Mouse (Mus musculus): Measurements from ENCODE around the gene Nup210. TPM values are rescaled to one million over a fixed set of nuclear protein-coding genes. Genes with fewer than 3 reads are reported as not detected.

Nup210 gene
- polyA plus RNA-seq, 1 experiment from 2014 or later, result 13.1 TPM

DNA sequence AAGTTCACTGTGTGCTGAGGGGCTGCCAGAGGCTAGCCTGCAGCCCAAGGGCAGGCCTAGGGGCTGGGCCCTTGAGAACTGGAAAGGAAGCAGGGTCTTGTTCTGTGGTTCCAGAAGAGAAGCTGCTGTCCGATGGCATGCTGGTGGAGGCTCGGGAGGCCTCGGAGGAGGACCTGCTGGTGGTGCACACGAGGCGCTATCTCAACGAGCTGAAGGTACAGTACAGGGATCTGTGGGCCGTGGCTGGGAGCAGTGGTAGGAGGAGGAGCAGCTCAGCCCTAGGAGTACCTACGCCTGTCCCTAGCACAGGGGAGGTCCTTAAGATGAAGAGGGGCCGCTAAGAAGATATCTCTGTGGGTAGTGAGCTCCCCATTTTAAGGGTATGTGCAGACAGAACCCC lies 42.4 kb upstream of the Nup210 start:
- no peak overlapping the region for H3K9ac ChIP-seq (replicated peaks; ENCODE audit: low read depth, low read length)
- H3K27me3 ChIP-seq (ENCODE audit: control insufficient read depth, insufficient read depth, low read length), result no peaks in the 10 kb centered on the region
- no peak overlapping the region for H3K4me3 ChIP-seq (ENCODE audit: low read depth, low read length)
- WGBS, result 78% methylated on average over 9 of the region's 9 CpGs
- H3K4me1 ChIP-seq (ENCODE audit: control insufficient read depth, insufficient read depth, low read length), result peaks cover 12% of the 10 kb centered on the region; the same call in 1 of the 2 replicates
- no peak overlapping the region for H3K27ac ChIP-seq (ENCODE audit: low read length)
- H3K9me3 ChIP-seq (ENCODE audit: control insufficient read depth, low read depth, low read length), result no peaks in the 10 kb centered on the region
- no peak for ATAC-seq (ENCODE audit: insufficient number of reproducible peaks, insufficient read depth, low FRiP score, low read depth)
- no peak overlapping the region for H3K4me2 ChIP-seq (replicated peaks; ENCODE audit: low read depth, low read length)
- no peaks in the 10 kb centered on the region for H3K36me3 ChIP-seq (ENCODE audit: control insufficient read depth, insufficient read depth, low read length)

DNA sequence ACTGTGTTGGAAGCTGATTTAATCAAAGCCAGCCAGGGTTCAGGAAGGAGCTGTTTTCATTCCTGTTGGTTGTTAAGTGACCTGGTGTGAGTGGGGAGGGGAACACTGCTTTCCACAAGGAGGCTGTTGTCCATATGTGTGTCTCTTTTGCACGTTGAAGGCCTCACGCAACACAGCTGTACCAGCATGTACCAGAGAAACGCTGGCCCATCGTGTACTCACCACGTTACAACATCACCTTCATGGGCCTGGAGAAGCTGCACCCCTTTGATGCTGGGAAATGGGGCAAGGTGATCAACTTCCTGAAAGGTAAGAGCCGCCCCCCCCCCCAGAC lies 40.6 kb upstream of the Nup210 start:
- peak overlapping the region; percentile 35; the same call in 1 of the 2 replicates for H3K27ac ChIP-seq (ENCODE audit: low read length)
- peak overlapping the region; percentile 54 for H3K4me3 ChIP-seq (ENCODE audit: low read depth, low read length)
- no peaks in the 10 kb centered on the region for H3K27me3 ChIP-seq (ENCODE audit: control insufficient read depth, insufficient read depth, low read length)
- WGBS, result 31% methylated on average over 6 of the region's 6 CpGs
- H3K4me1 ChIP-seq (ENCODE audit: control insufficient read depth, insufficient read depth, low read length), result peaks cover 12% of the 10 kb centered on the region; the same call in 1 of the 2 replicates
- no peaks in the 10 kb centered on the region for H3K36me3 ChIP-seq (ENCODE audit: control insufficient read depth, insufficient read depth, low read length)
- peak overlapping the region; percentile 79 for H3K4me2 ChIP-seq (replicated peaks; ENCODE audit: low read depth, low read length)
- peak overlapping the region; percentile 71 for H3K9ac ChIP-seq (replicated peaks; ENCODE audit: low read depth, low read length)
- H3K9me3 ChIP-seq (ENCODE audit: control insufficient read depth, low read depth, low read length), result no peaks in the 10 kb centered on the region
- ATAC-seq (ENCODE audit: insufficient number of reproducible peaks, insufficient read depth, low FRiP score, low read depth), result no peak

GRCm38 (mm10) chr6:91156554-91157236 lies 40.1 kb upstream of the Nup210 start, which contains the start of gene Hdac11:
Gene Hdac11 (plus strand): TSS chr6:91156665.
- H3K4me2 ChIP-seq (replicated peaks; ENCODE audit: low read depth, low read length), result peak within 1 kb of the TSS; percentile 79
- H3K9ac ChIP-seq (replicated peaks; ENCODE audit: low read depth, low read length), result peak within 1 kb of the TSS; percentile 71
- H3K27me3 ChIP-seq (ENCODE audit: control insufficient read depth, insufficient read depth, low read length), result no peaks in the 10 kb centered on the region
- H3K36me3 ChIP-seq (ENCODE audit: control insufficient read depth, insufficient read depth, low read length), result no peaks in the 10 kb centered on the region
- peak within 1 kb of the TSS; percentile 54 for H3K4me3 ChIP-seq (ENCODE audit: low read depth, low read length)
- ATAC-seq (ENCODE audit: insufficient number of reproducible peaks, insufficient read depth, low FRiP score, low read depth), result peak; percentile 95
- under 1% methylated on average over 39 of the region's 42 CpGs for WGBS
- peaks cover 12% of the 10 kb centered on the region; the same call in 1 of the 2 replicates for H3K4me1 ChIP-seq (ENCODE audit: control insufficient read depth, insufficient read depth, low read length)
- H3K27ac ChIP-seq (ENCODE audit: low read length), result peak within 1 kb of the TSS; percentile 35; the same call in 1 of the 2 replicates
- H3K9me3 ChIP-seq (ENCODE audit: control insufficient read depth, low read depth, low read length), result no peaks in the 10 kb centered on the region

DNA sequence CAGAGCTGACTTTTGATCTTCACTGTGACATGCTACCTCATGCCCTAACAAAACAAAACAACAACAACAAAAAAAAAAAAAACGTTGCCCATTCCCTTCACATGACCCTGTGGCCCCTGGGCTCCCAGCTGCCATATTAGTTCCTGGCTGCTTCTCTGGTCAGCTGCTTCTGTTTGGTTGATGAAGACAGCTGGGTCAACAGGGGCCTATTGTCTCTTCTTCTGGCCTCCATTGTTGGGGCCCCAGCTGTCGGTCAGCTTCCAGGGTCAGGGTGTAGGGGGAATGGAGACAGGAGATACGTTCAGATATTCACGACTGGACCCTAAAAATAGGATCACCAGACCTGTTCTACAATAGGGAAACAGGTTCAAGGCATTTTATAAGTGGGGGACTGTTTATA lies 39.4 kb upstream of the Nup210 start:
- no peak overlapping the region for H3K9ac ChIP-seq (replicated peaks; ENCODE audit: low read depth, low read length)
- no peaks in the 10 kb centered on the region for H3K36me3 ChIP-seq (ENCODE audit: control insufficient read depth, insufficient read depth, low read length)
- peaks cover 11% of the 10 kb centered on the region; the same call in 1 of the 2 replicates for H3K4me1 ChIP-seq (ENCODE audit: control insufficient read depth, insufficient read depth, low read length)
- peak overlapping the region; percentile 79 for H3K4me2 ChIP-seq (replicated peaks; ENCODE audit: low read depth, low read length)
- no peak for ATAC-seq (ENCODE audit: insufficient number of reproducible peaks, insufficient read depth, low FRiP score, low read depth)
- WGBS, result 18% methylated on average over 4 of the region's 4 CpGs
- no peak overlapping the region for H3K27ac ChIP-seq (ENCODE audit: low read length)
- H3K27me3 ChIP-seq (ENCODE audit: control insufficient read depth, insufficient read depth, low read length), result no peaks in the 10 kb centered on the region
- peak overlapping the region; percentile 54; the same call in 1 of the 2 replicates for H3K4me3 ChIP-seq (ENCODE audit: low read depth, low read length)
- H3K9me3 ChIP-seq (ENCODE audit: control insufficient read depth, low read depth, low read length), result no peaks in the 10 kb centered on the region

DNA sequence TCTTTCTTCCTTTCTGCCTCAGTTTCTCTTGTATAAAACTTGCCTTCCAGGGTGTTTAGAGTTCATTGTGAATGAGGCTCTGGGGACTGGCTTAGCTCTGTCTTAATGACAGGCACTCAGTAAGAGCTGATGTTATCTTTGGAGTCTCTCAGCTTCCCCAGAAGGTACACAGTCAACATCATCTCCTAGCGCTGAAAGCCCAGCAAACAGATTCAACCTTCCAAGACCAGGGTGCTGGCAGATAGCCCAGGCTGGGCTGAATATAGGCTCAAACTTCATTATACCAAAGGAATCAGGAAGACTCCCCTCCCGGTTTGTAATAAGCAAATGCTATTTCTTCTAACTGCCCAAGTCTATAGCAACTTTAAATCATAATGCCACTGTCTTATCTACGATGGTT lies 38.7 kb upstream of the Nup210 start:
- no peak for ATAC-seq (ENCODE audit: insufficient number of reproducible peaks, insufficient read depth, low FRiP score, low read depth)
- no peaks in the 10 kb centered on the region for H3K9me3 ChIP-seq (ENCODE audit: control insufficient read depth, low read depth, low read length)
- H3K36me3 ChIP-seq (ENCODE audit: control insufficient read depth, insufficient read depth, low read length), result no peaks in the 10 kb centered on the region
- no peak overlapping the region for H3K4me2 ChIP-seq (replicated peaks; ENCODE audit: low read depth, low read length)
- no peak overlapping the region for H3K4me3 ChIP-seq (ENCODE audit: low read depth, low read length)
- peaks cover 9% of the 10 kb centered on the region; the same call in 1 of the 2 replicates for H3K4me1 ChIP-seq (ENCODE audit: control insufficient read depth, insufficient read depth, low read length)
- no peaks in the 10 kb centered on the region for H3K27me3 ChIP-seq (ENCODE audit: control insufficient read depth, insufficient read depth, low read length)
- H3K27ac ChIP-seq (ENCODE audit: low read length), result no peak overlapping the region
- H3K9ac ChIP-seq (replicated peaks; ENCODE audit: low read depth, low read length), result no peak overlapping the region
- 67% methylated on average over 3 of the region's 3 CpGs for WGBS

- H3K9ac ChIP-seq (replicated peaks; ENCODE audit: low read depth, low read length), result no peak overlapping the region
- H3K4me1 ChIP-seq (ENCODE audit: control insufficient read depth, insufficient read depth, low read length), result peaks cover 9% of the 10 kb centered on the region; the same call in 1 of the 2 replicates
- WGBS, result 41% methylated on average over 4 of the region's 4 CpGs
- H3K27me3 ChIP-seq (ENCODE audit: control insufficient read depth, insufficient read depth, low read length), result no peaks in the 10 kb centered on the region
- ATAC-seq (ENCODE audit: insufficient number of reproducible peaks, insufficient read depth, low FRiP score, low read depth), result no peak
- no peaks in the 10 kb centered on the region for H3K36me3 ChIP-seq (ENCODE audit: control insufficient read depth, insufficient read depth, low read length)
- H3K4me2 ChIP-seq (replicated peaks; ENCODE audit: low read depth, low read length), result no peak overlapping the region
- no peak overlapping the region for H3K27ac ChIP-seq (ENCODE audit: low read length)
- no peaks in the 10 kb centered on the region for H3K9me3 ChIP-seq (ENCODE audit: control insufficient read depth, low read depth, low read length)
- H3K4me3 ChIP-seq (ENCODE audit: low read depth, low read length), result no peak overlapping the region
These were observed 38.1 kb upstream of the Nup210 start for GRCm38 (mm10) chr6:91154685-91155084.

GRCm38 (mm10) chr6:91153549-91154064 lies 37.0 kb upstream of the Nup210 start:
- H3K4me1 ChIP-seq (ENCODE audit: control insufficient read depth, insufficient read depth, low read length), result peaks cover 9% of the 10 kb centered on the region; the same call in 1 of the 2 replicates
- no peaks in the 10 kb centered on the region for H3K9me3 ChIP-seq (ENCODE audit: control insufficient read depth, low read depth, low read length)
- H3K27me3 ChIP-seq (ENCODE audit: control insufficient read depth, insufficient read depth, low read length), result no peaks in the 10 kb centered on the region
- no peaks in the 10 kb centered on the region for H3K36me3 ChIP-seq (ENCODE audit: control insufficient read depth, insufficient read depth, low read length)
- peak overlapping the region; percentile 30; the same call in 1 of the 2 replicates for H3K4me2 ChIP-seq (replicated peaks; ENCODE audit: low read depth, low read length)
- H3K4me3 ChIP-seq (ENCODE audit: low read depth, low read length), result peak overlapping the region; percentile 15
- 2% methylated on average over 10 of the region's 10 CpGs for WGBS
- H3K27ac ChIP-seq (ENCODE audit: low read length), result no peak overlapping the region
- H3K9ac ChIP-seq (replicated peaks; ENCODE audit: low read depth, low read length), result no peak overlapping the region
- peak; percentile 50; the same call in 1 of the 2 replicates for ATAC-seq (ENCODE audit: insufficient number of reproducible peaks, insufficient read depth, low FRiP score, low read depth)

DNA sequence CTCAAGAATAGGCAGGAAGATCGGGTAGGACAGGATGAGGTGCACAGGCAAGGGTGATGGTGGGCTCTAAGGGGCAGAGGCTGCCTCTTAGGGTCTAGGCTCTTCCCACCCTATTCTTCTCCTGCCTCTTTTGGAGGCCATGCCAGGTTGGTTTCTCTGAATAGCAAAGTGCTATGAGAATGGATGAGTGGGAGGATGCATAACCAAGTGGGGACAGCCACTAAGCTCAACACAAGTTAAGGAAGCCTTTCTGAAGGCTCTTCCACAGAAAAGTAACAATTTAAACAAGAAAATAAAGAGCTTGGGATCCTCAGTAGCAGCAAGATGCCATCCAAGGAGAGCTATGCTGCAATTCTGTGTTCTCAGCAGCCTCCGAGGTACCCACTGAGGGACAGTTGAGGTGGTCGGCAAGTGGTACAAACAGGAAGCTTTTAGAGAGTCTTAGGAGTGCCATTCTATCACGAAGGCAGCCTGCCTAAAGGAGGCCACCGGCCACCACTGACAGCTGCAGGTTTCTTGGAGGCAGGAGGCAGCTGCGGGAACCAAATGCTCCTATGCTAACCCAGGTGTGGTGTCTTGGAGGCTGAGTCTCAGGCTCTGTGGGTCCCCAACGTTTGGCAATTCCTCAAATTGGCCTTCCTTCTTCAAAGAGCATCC lies 36.4 kb upstream of the Nup210 start:
- ATAC-seq (ENCODE audit: insufficient number of reproducible peaks, insufficient read depth, low FRiP score, low read depth), result no peak
- no peaks in the 10 kb centered on the region for H3K9me3 ChIP-seq (ENCODE audit: control insufficient read depth, low read depth, low read length)
- H3K36me3 ChIP-seq (ENCODE audit: control insufficient read depth, insufficient read depth, low read length), result no peaks in the 10 kb centered on the region
- 0 out of 2 replicates have a peak overlapping the region, but pooled peaks have one; percentile 10 for H3K4me2 ChIP-seq (replicated peaks; ENCODE audit: low read depth, low read length)
- H3K4me3 ChIP-seq (ENCODE audit: low read depth, low read length), result no peak overlapping the region
- no peak overlapping the region for H3K9ac ChIP-seq (replicated peaks; ENCODE audit: low read depth, low read length)
- H3K27me3 ChIP-seq (ENCODE audit: control insufficient read depth, insufficient read depth, low read length), result no peaks in the 10 kb centered on the region
- H3K27ac ChIP-seq (ENCODE audit: low read length), result no peak overlapping the region; the same call in 1 of the 2 replicates
- 39% methylated on average over 7 of the region's 7 CpGs for WGBS
- H3K4me1 ChIP-seq (ENCODE audit: control insufficient read depth, insufficient read depth, low read length), result peaks cover 9% of the 10 kb centered on the region; the same call in 1 of the 2 replicates
